Mouse (Mus musculus) layer of hippocampus, adult 11-12 months (tissue): Measurements from ENCODE around the gene Dnajc8.

Experiments used
- DNase-seq: peaks from one replicate; pipeline ENCODE4 v3.0.0; 2022; ENCODE audit warnings: low spot score

The Dnajc8 gene

GRCm38 (mm10) chr4:132535406-132536121, at the start of gene Dnajc8:
Gene Dnajc8 (plus strand): TSS chr4:132535550.
- DNase-seq = peak; percentile 94

- no peak for DNase-seq
Observed at GRCm38 (mm10) chr4:132488521-132488920, 46.8 kb upstream of the Dnajc8 start.

GRCm38 (mm10) chr4:132488976-132489375, 46.4 kb upstream of the Dnajc8 start:
- DNase-seq = no peak

- no peak for DNase-seq
Observed at GRCm38 (mm10) chr4:132490273-132491010, 44.9 kb upstream of the Dnajc8 start.

GRCm38 (mm10) chr4:132491057-132491456, 44.3 kb upstream of the Dnajc8 start:
- no peak for DNase-seq

- DNase-seq = no peak
Observed at GRCm38 (mm10) chr4:132491748-132492147, 43.6 kb upstream of the Dnajc8 start.

- peak; percentile 48 for DNase-seq
Observed at GRCm38 (mm10) chr4:132492178-132493060, 42.9 kb upstream of the Dnajc8 start.

- DNase-seq = peak; percentile 39
Observed at GRCm38 (mm10) chr4:132494271-132494918, 41.0 kb upstream of the Dnajc8 start.

- no peak for DNase-seq
Observed at GRCm38 (mm10) chr4:132501639-132502038, 33.7 kb upstream of the Dnajc8 start.

- no peak for DNase-seq
Observed at GRCm38 (mm10) chr4:132503344-132503743, 32.0 kb upstream of the Dnajc8 start.

- no peak for DNase-seq
Observed at GRCm38 (mm10) chr4:132505034-132505738, 30.2 kb upstream of the Dnajc8 start.

GRCm38 (mm10) chr4:132505800-132506199, 29.6 kb upstream of the Dnajc8 start:
- no peak for DNase-seq

- DNase-seq = no peak
Observed at GRCm38 (mm10) chr4:132506250-132506649, 29.1 kb upstream of the Dnajc8 start.

- no peak for DNase-seq
Observed at GRCm38 (mm10) chr4:132507210-132507609, 28.1 kb upstream of the Dnajc8 start.

GRCm38 (mm10) chr4:132509621-132510296, 25.6 kb upstream of the Dnajc8 start:
- DNase-seq = peak; percentile 52

- DNase-seq = peak; percentile 98
Observed at GRCm38 (mm10) chr4:132510352-132510798, 25.0 kb upstream of the Dnajc8 start, which contains the start of gene Sesn2. Gene Sesn2 (minus strand): TSS chr4:132510501.

- DNase-seq = no peak
Observed at GRCm38 (mm10) chr4:132512080-132512479, 23.3 kb upstream of the Dnajc8 start.

GRCm38 (mm10) chr4:132513395-132514273, 21.7 kb upstream of the Dnajc8 start:
- DNase-seq = no peak

- peak; percentile 85 for DNase-seq
Observed at GRCm38 (mm10) chr4:132514555-132515135, 20.7 kb upstream of the Dnajc8 start.
